Mouse (Mus musculus): ENCODE results near the gene Pank4.

GRCm38 (mm10) chr4:154943323-154944039, 20.4 kb upstream of the Pank4 start:
- TF ChIP-seq POLR2A (IDR thresholded peaks at IDR 0.05; ENCODE audit: borderline replicate concordance, low read depth, low read length): no peak
- TF ChIP-seq CTCF (IDR thresholded peaks at IDR 0.05; ENCODE audit: low read depth, low read length): no peak
